Mouse (Mus musculus): ENCODE data around the gene Defb5. TPM values are rescaled to one million over a fixed set of nuclear protein-coding genes. Genes with fewer than 3 reads are reported as not detected.
A peak's percentile ranks its signal among the peaks of the same experiment; 100 is the strongest.

Gene Defb5
- total and polyA plus RNA-seq, 3 experiments: not detected

DNA sequence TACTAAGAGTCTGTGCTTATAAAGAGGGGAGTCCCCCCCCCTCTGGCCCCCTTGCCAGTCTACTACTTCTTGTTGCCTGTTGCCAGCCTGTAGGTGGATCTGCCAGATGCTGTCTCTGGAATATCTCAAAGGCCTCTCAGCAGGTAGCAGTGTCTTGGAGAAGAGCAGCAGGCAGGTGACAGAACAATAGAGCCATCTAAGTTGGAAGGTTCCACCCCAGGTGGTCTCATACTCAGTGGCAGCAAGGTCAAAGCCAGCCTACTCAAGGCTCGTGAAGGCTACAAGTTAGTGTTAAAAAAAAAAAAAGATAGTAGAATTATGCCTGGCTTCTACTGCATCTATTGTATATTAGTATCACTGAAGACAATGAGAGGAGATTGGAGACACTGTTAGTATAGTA lies 9.3 kb upstream of the Defb5 start:
- Histone ChIP-seq H3K9me3 (replicated peaks; ENCODE audit: insufficient read depth, low read length) (no peaks in the 10 kb centered on the region), H3K4me3 (ENCODE audit: control insufficient read depth in 1 of 2, insufficient read depth in 1 of 2, low read depth in 2 of 2, low read length in 2 of 2) (no peak overlapping the region), H3K4me1 (ENCODE audit: control insufficient read depth in 1 of 2, insufficient read depth in 2 of 2, low read length in 2 of 2) (no peaks in the 10 kb centered on the region), H3K36me3 (ENCODE audit: control insufficient read depth in 1 of 2, insufficient read depth in 2 of 2, low read length in 2 of 2) (no peaks in the 10 kb centered on the region), H3K27me3 (ENCODE audit: control insufficient read depth in 1 of 2, insufficient read depth in 2 of 2, low read length in 2 of 2) (no peaks in the 10 kb centered on the region), H3K27ac (ENCODE audit: control insufficient read depth, low read depth, low read length) (no peak overlapping the region), H3K9ac (ENCODE audit: control insufficient read depth, low read depth, low read length, poor library complexity, severe bottlenecking) (no peak overlapping the region), H3K79me2 (ENCODE audit: control insufficient read depth, insufficient read depth, low read length, poor library complexity) (no peaks in the 10 kb centered on the region)
- no peak for TF ChIP-seq NELFE (IDR thresholded peaks at IDR 0.05; ENCODE audit: low read depth, low read length)
- DNase-seq (ENCODE audit: low read depth, low spot score): no peak

GRCm38 (mm10) chr8:19239616-19240015 lies 7.8 kb upstream of the Defb5 start, which contains the start of gene Defb46:
TSS of gene Defb46 (plus strand) at chr8:19239916.
- no peaks in the 10 kb centered on the region for H3K27me3 ChIP-seq (ENCODE audit: control insufficient read depth in 1 of 2, insufficient read depth in 2 of 2, low read length in 2 of 2)
- no peak within 1 kb of the TSS for H3K9ac ChIP-seq (ENCODE audit: control insufficient read depth, low read depth, low read length, poor library complexity, severe bottlenecking)
- no peak for TF ChIP-seq TBP (IDR thresholded peaks at IDR 0.05; ENCODE audit: low read depth, low read length)
- TF ChIP-seq CTCF (IDR thresholded peaks at IDR 0.05 in 2 of 3, conservative IDR thresholded peaks at IDR 0.05 in 1 of 3; ENCODE audit: control insufficient read depth in 1 of 3, insufficient read depth in 1 of 3, low read depth in 2 of 3, low read length in 3 of 3, poor library complexity in 1 of 3, severe bottlenecking in 1 of 3): no peak
- TF ChIP-seq ZNF384 (IDR thresholded peaks at IDR 0.05; ENCODE audit: low read depth, low read length): no peak
- no peak for TF ChIP-seq ZC3H11A (IDR thresholded peaks at IDR 0.05; ENCODE audit: low read depth, low read length)
- TF ChIP-seq NELFE (IDR thresholded peaks at IDR 0.05; ENCODE audit: low read depth, low read length): no peak
- no peak for TF ChIP-seq MEF2A (IDR thresholded peaks at IDR 0.05; ENCODE audit: extremely low read depth, insufficient replicate concordance, low read depth, low read length, poor library complexity, severe bottlenecking)
- TF ChIP-seq TAL1 (IDR thresholded peaks at IDR 0.05; ENCODE audit: low read length): no peak
- no peak for TF ChIP-seq SIN3A (IDR thresholded peaks at IDR 0.05; ENCODE audit: low read length)
- no peak for TF ChIP-seq CHD1 (IDR thresholded peaks at IDR 0.05; ENCODE audit: low read depth, low read length)
- no peak for TF ChIP-seq GATA1 (IDR thresholded peaks at IDR 0.05; ENCODE audit: low read depth, low read length)
- no peak for TF ChIP-seq KAT2A (conservative IDR thresholded peaks at IDR 0.05; ENCODE audit: low read depth, low read length)
- no peak for TF ChIP-seq MAFK (IDR thresholded peaks at IDR 0.05; ENCODE audit: borderline replicate concordance, low read depth, low read length)
- no peak for TF ChIP-seq E2F4 (IDR thresholded peaks at IDR 0.05; ENCODE audit: borderline replicate concordance, low read depth, low read length)
- TF ChIP-seq USF2 (IDR thresholded peaks at IDR 0.05; ENCODE audit: borderline replicate concordance in 1 of 2, insufficient read depth in 1 of 2, low read depth in 1 of 2, low read length in 2 of 2): no peak
- DNase-seq (ENCODE audit: low read depth, low spot score): no peak
- no peaks in the 10 kb centered on the region for H3K9me3 ChIP-seq (replicated peaks; ENCODE audit: insufficient read depth, low read length)
- H3K36me3 ChIP-seq (ENCODE audit: control insufficient read depth in 1 of 2, insufficient read depth in 2 of 2, low read length in 2 of 2): no peaks in the 10 kb centered on the region
- no peak within 1 kb of the TSS for H3K27ac ChIP-seq (ENCODE audit: control insufficient read depth, low read depth, low read length)
- no peaks in the 10 kb centered on the region for H3K4me1 ChIP-seq (ENCODE audit: control insufficient read depth in 1 of 2, insufficient read depth in 2 of 2, low read length in 2 of 2)
- no peak within 1 kb of the TSS for H3K4me3 ChIP-seq (ENCODE audit: control insufficient read depth in 1 of 2, insufficient read depth in 1 of 2, low read depth in 2 of 2, low read length in 2 of 2)
- H3K79me2 ChIP-seq (ENCODE audit: control insufficient read depth, insufficient read depth, low read length, poor library complexity): no peaks in the 10 kb centered on the region

- H3K4me1 ChIP-seq (ENCODE audit: control insufficient read depth in 1 of 2, insufficient read depth in 2 of 2, low read length in 2 of 2): no peaks in the 10 kb centered on the region
- no peaks in the 10 kb centered on the region for H3K9me3 ChIP-seq (replicated peaks; ENCODE audit: insufficient read depth, low read length)
- no peaks in the 10 kb centered on the region for H3K79me2 ChIP-seq (ENCODE audit: control insufficient read depth, insufficient read depth, low read length, poor library complexity)
- no peak overlapping the region for H3K4me3 ChIP-seq (ENCODE audit: control insufficient read depth in 1 of 2, insufficient read depth in 1 of 2, low read depth in 2 of 2, low read length in 2 of 2)
- no peak overlapping the region for H3K9ac ChIP-seq (ENCODE audit: control insufficient read depth, low read depth, low read length, poor library complexity, severe bottlenecking)
- peak; percentile 3 for DNase-seq (ENCODE audit: low read depth, low spot score)
- H3K27me3 ChIP-seq (ENCODE audit: control insufficient read depth in 1 of 2, insufficient read depth in 2 of 2, low read length in 2 of 2): no peaks in the 10 kb centered on the region
- peak; percentile 22 for TF ChIP-seq SMC3 (IDR thresholded peaks at IDR 0.05; ENCODE audit: low read depth, low read length)
- no peak for TF ChIP-seq MYC (IDR thresholded peaks at IDR 0.05; ENCODE audit: low read depth, low read length)
- peak in 2 of 3 experiments; percentile 4 to 20; a peak in 2 of 6 replicates for TF ChIP-seq CTCF (IDR thresholded peaks at IDR 0.05 in 2 of 3, conservative IDR thresholded peaks at IDR 0.05 in 1 of 3; ENCODE audit: control insufficient read depth in 1 of 3, insufficient read depth in 1 of 3, low read depth in 2 of 3, low read length in 3 of 3, poor library complexity in 1 of 3, severe bottlenecking in 1 of 3)
- no peak overlapping the region for H3K27ac ChIP-seq (ENCODE audit: control insufficient read depth, low read depth, low read length)
- no peaks in the 10 kb centered on the region for H3K36me3 ChIP-seq (ENCODE audit: control insufficient read depth in 1 of 2, insufficient read depth in 2 of 2, low read length in 2 of 2)
These were observed 10.8 kb downstream of the Defb5 start for GRCm38 (mm10) chr8:19258136-19258535.
